Mouse (Mus musculus) embryonic facial prominence, embryonic 13.5 days (tissue): ENCODE results near the gene Tspoap1. TPM values are rescaled to one million over a fixed set of nuclear protein-coding genes. Genes with fewer than 3 reads are reported as not detected.
A peak's percentile ranks its signal among the peaks of the same experiment; 100 is the strongest.

Experiments
- microRNA counts: library from miRNA; unstranded; fragments of <30 nt; microRNA quantifications from one replicate; lab custom pipeline; 2016
- microRNA-seq: library from miRNA; unstranded; fragments of <30 nt; microRNA quantifications from one replicate; pipeline ENCODE4, GENCODE M21; 2016
- polyA plus RNA-seq: library from polyadenylated mRNA; unstranded; fragments of >200 nt; fragmentation: Nextera tagmentation; extraction: Ambion mirVana; gene quantifications from 2 replicates; pipeline ENCODE4 v1.2.1, GENCODE M21; 2015

Gene Tspoap1
- polyA plus RNA-seq, 1 experiment from 2014 or later: 4.9 TPM

MicroRNAs encoded within 50 kb of the gene (microRNA counts, 519-probe panel; counts per million panel counts)
- 3,439 counts per million, percentile 78 among the panel's probes with 10 or more counts for microRNA mmu-miR-142-3p (lab: Ali Mortazavi, UCI)
- microRNA mmu-miR-142-5p (lab: Ali Mortazavi, UCI): 3,878 counts per million, percentile 84 among the panel's probes with 10 or more counts

Small RNA genes within 50 kb of the gene (microRNA-seq; reads per million reads assigned to microRNA genes)
- gene Mir142: not detected
- not detected for gene Mir142b

Other genes with a start within 250 kb of the Tspoap1 start
- not detected in 2 replicates for gene Gm11492, start 193.9 kb upstream of the Tspoap1 start, polyA plus RNA-seq
- gene Sept4, start 191.6 kb upstream of the Tspoap1 start, polyA plus RNA-seq: 10.6 and 11.3 TPM in 2 replicates
- gene Mtmr4, start 168.4 kb upstream of the Tspoap1 start, polyA plus RNA-seq: 31.9 and 35.2 TPM in 2 replicates
- 0.23 and 0.25 TPM in 2 replicates for gene Hsf5, start 143.4 kb upstream of the Tspoap1 start, polyA plus RNA-seq
- 7.1 and 8.7 TPM in 2 replicates for gene Rnf43, start 97.8 kb upstream of the Tspoap1 start, polyA plus RNA-seq
- gene Supt4a, start 23.0 kb upstream of the Tspoap1 start, polyA plus RNA-seq: 163 and 172 TPM in 2 replicates
- 1.9 and 6.1 TPM in 2 replicates for gene Mpo, start 33.0 kb downstream of the Tspoap1 start, polyA plus RNA-seq
- 0.08 and 0.11 TPM in 2 replicates for gene Lpo, start 67.7 kb downstream of the Tspoap1 start, polyA plus RNA-seq
- 17.0 and 17.9 TPM in 2 replicates for gene Mks1, start 92.7 kb downstream of the Tspoap1 start, polyA plus RNA-seq
- 0.15 and 0.34 TPM in 2 replicates for gene Epx, start 115.0 kb downstream of the Tspoap1 start, polyA plus RNA-seq
- gene Olfr462, start 131.7 kb downstream of the Tspoap1 start, polyA plus RNA-seq: not detected in 2 replicates
- not detected in 2 replicates for gene Olfr463, start 136.8 kb downstream of the Tspoap1 start, polyA plus RNA-seq
- not detected in 2 replicates for gene Olfr464, start 160.4 kb downstream of the Tspoap1 start, polyA plus RNA-seq
- gene Dynll2, start 227.0 kb downstream of the Tspoap1 start, polyA plus RNA-seq: 20.8 and 23.3 TPM in 2 replicates